Mouse (Mus musculus): Measurements from ENCODE around the gene Gm20388. TPM values are rescaled to one million over a fixed set of nuclear protein-coding genes. Genes with fewer than 3 reads are reported as not detected.

Gene Gm20388
- polyA plus RNA-seq, 1 experiment: not detected

GRCm38 (mm10) chr8:121575661-121576060, 1665.0 kb downstream of the Gm20388 start:
- H3K4me1 ChIP-seq (ENCODE audit: control insufficient read depth, insufficient read depth, low read length): peaks cover 38% of the 10 kb centered on the region
- no peak for TF ChIP-seq CTCF (IDR thresholded peaks at IDR 0.05; ENCODE audit: insufficient read depth, low read depth, low read length)
- no peak for TF ChIP-seq POLR2A (IDR thresholded peaks at IDR 0.05; ENCODE audit: insufficient read depth, low read depth, low read length)
- H3K4me3 ChIP-seq (ENCODE audit: insufficient read depth, low read depth, low read length): no peak overlapping the region
- H3K27ac ChIP-seq (ENCODE audit: insufficient read depth, low read depth, low read length): no peak overlapping the region
- 84% methylated on average over 3 of the region's 3 CpGs for whole genome bisulfite sequencing

- no peak for TF ChIP-seq CTCF (IDR thresholded peaks at IDR 0.05; ENCODE audit: insufficient read depth, low read depth, low read length)
- TF ChIP-seq POLR2A (IDR thresholded peaks at IDR 0.05; ENCODE audit: insufficient read depth, low read depth, low read length): no peak
Observed at GRCm38 (mm10) chr8:121577751-121578675, 1667.4 kb downstream of the Gm20388 start.

GRCm38 (mm10) chr8:121578676-121579451, 1668.2 kb downstream of the Gm20388 start, which contains the start of gene Fbxo31:
TSS of gene Fbxo31 (minus strand) at chr8:121578806.
- Histone ChIP-seq H3K4me1 (ENCODE audit: control insufficient read depth, insufficient read depth, low read length) (peaks cover 27% of the 10 kb centered on the region), H3K27ac (ENCODE audit: insufficient read depth, low read depth, low read length) (peak within 1 kb of the TSS; percentile 0; the same call in 1 of the 2 replicates), H3K4me3 (ENCODE audit: insufficient read depth, low read depth, low read length) (peak within 1 kb of the TSS; percentile 61)
- TF ChIP-seq CTCF (IDR thresholded peaks at IDR 0.05; ENCODE audit: insufficient read depth, low read depth, low read length) (no peak), POLR2A (IDR thresholded peaks at IDR 0.05; ENCODE audit: insufficient read depth, low read depth, low read length) (0 out of 2 replicates have a peak, but pooled peaks have one; percentile 11)
- WGBS: under 1% methylated on average over 63 of the region's 63 CpGs

More at GRCm38 (mm10) chr8:121577751-121578675, 1667.4 kb downstream of the Gm20388 start:
- Histone ChIP-seq H3K27ac (ENCODE audit: insufficient read depth, low read depth, low read length) (peak overlapping the region; percentile 0; the same call in 1 of the 2 replicates), H3K4me3 (ENCODE audit: insufficient read depth, low read depth, low read length) (peak overlapping the region; percentile 61), H3K4me1 (ENCODE audit: control insufficient read depth, insufficient read depth, low read length) (peaks cover 31% of the 10 kb centered on the region)
- under 1% methylated on average over 44 of the region's 44 CpGs for WGBS

- 34% methylated on average over 9 of the region's 9 CpGs for WGBS
Observed at GRCm38 (mm10) chr8:121580465-121580864, 1669.8 kb downstream of the Gm20388 start.

GRCm38 (mm10) chr8:121583653-121584052, 1673.0 kb downstream of the Gm20388 start:
- WGBS: 52% methylated on average over 8 of the region's 8 CpGs
- no peak overlapping the region for H3K4me3 ChIP-seq (ENCODE audit: insufficient read depth, low read depth, low read length)
- TF ChIP-seq POLR2A (IDR thresholded peaks at IDR 0.05; ENCODE audit: insufficient read depth, low read depth, low read length) (no peak), CTCF (IDR thresholded peaks at IDR 0.05; ENCODE audit: insufficient read depth, low read depth, low read length) (no peak)
- H3K4me1 ChIP-seq (ENCODE audit: control insufficient read depth, insufficient read depth, low read length): peaks cover 18% of the 10 kb centered on the region
- no peak overlapping the region for H3K27ac ChIP-seq (ENCODE audit: insufficient read depth, low read depth, low read length)

More at GRCm38 (mm10) chr8:121580465-121580864, 1669.8 kb downstream of the Gm20388 start:
- Histone ChIP-seq H3K4me3 (ENCODE audit: insufficient read depth, low read depth, low read length) (no peak overlapping the region), H3K27ac (ENCODE audit: insufficient read depth, low read depth, low read length) (no peak overlapping the region), H3K4me1 (ENCODE audit: control insufficient read depth, insufficient read depth, low read length) (peaks cover 25% of the 10 kb centered on the region)
- TF ChIP-seq POLR2A (IDR thresholded peaks at IDR 0.05; ENCODE audit: insufficient read depth, low read depth, low read length) (no peak), CTCF (IDR thresholded peaks at IDR 0.05; ENCODE audit: insufficient read depth, low read depth, low read length) (no peak)

GRCm38 (mm10) chr8:121584730-121585129, 1674.1 kb downstream of the Gm20388 start:
- H3K4me1 ChIP-seq (ENCODE audit: control insufficient read depth, insufficient read depth, low read length): peaks cover 12% of the 10 kb centered on the region; the same call in 1 of the 2 replicates
- peak overlapping the region; percentile 74 for H3K4me3 ChIP-seq (ENCODE audit: insufficient read depth, low read depth, low read length)
- H3K27ac ChIP-seq (ENCODE audit: insufficient read depth, low read depth, low read length): no peak overlapping the region; the same call in 1 of the 2 replicates
- TF ChIP-seq CTCF (IDR thresholded peaks at IDR 0.05; ENCODE audit: insufficient read depth, low read depth, low read length) (no peak), POLR2A (IDR thresholded peaks at IDR 0.05; ENCODE audit: insufficient read depth, low read depth, low read length) (no peak)
- WGBS: 40% methylated on average over 13 of the region's 13 CpGs

GRCm38 (mm10) chr8:121585159-121585825, 1674.7 kb downstream of the Gm20388 start:
- under 1% methylated on average over 47 of the region's 47 CpGs for WGBS
- Histone ChIP-seq H3K4me3 (ENCODE audit: insufficient read depth, low read depth, low read length) (peak overlapping the region; percentile 74), H3K27ac (ENCODE audit: insufficient read depth, low read depth, low read length) (peak overlapping the region; percentile 88), H3K4me1 (ENCODE audit: control insufficient read depth, insufficient read depth, low read length) (peaks cover 7% of the 10 kb centered on the region; the same call in 1 of the 2 replicates)
- TF ChIP-seq POLR2A (IDR thresholded peaks at IDR 0.05; ENCODE audit: insufficient read depth, low read depth, low read length) (peak; percentile 89), CTCF (IDR thresholded peaks at IDR 0.05; ENCODE audit: insufficient read depth, low read depth, low read length) (no peak)

- no peak overlapping the region for H3K4me3 ChIP-seq (ENCODE audit: insufficient read depth, low read depth, low read length)
- 91% methylated on average over 4 of the region's 4 CpGs for WGBS
Observed at GRCm38 (mm10) chr8:121588750-121589149, 1678.1 kb downstream of the Gm20388 start.

More at GRCm38 (mm10) chr8:121588750-121589149, 1678.1 kb downstream of the Gm20388 start:
- TF ChIP-seq POLR2A (IDR thresholded peaks at IDR 0.05; ENCODE audit: insufficient read depth, low read depth, low read length) (no peak), CTCF (IDR thresholded peaks at IDR 0.05; ENCODE audit: insufficient read depth, low read depth, low read length) (no peak)
- H3K4me1 ChIP-seq (ENCODE audit: control insufficient read depth, insufficient read depth, low read length): peaks cover 35% of the 10 kb centered on the region
- no peak overlapping the region for H3K27ac ChIP-seq (ENCODE audit: insufficient read depth, low read depth, low read length)

Data from olfactory bulb, adult 2 months (tissue).